Mouse (Mus musculus): ENCODE results near the gene Vezf1. TPM values are rescaled to one million over a fixed set of nuclear protein-coding genes. Genes with fewer than 3 reads are reported as not detected.
A peak's percentile ranks its signal among the peaks of the same experiment; 100 is the strongest.
"Not testable (repeated sequence)": the region's sequence is repeated elsewhere in the genome, so short reads cannot be mapped to it uniquely, and the experiment has no call there.

Gene Vezf1
- polyA plus RNA-seq, 1 experiment from 2014 or later = 69.3 TPM

- no peak overlapping the region for H3K4me2 ChIP-seq (ENCODE audit: low read depth, low read length)
- H3K27ac ChIP-seq (replicated peaks; ENCODE audit: low read depth, low read length) = no peak overlapping the region
- no peaks in the 10 kb centered on the region for H3K9me3 ChIP-seq (replicated peaks; ENCODE audit: control insufficient read depth, low read length)
- DNase-seq (ENCODE audit: low spot score) (no peak), ATAC-seq (replicated peaks; ENCODE audit: insufficient number of reproducible peaks, low FRiP score, low TSS enrichment, low read depth) (no peak)
- WGBS = 85% methylated on average over 10 of the region's 10 CpGs
- H3K4me1 ChIP-seq (ENCODE audit: control insufficient read depth, insufficient read depth, low read length) = no peaks in the 10 kb centered on the region
- H3K36me3 ChIP-seq (replicated peaks; ENCODE audit: control insufficient read depth, insufficient read depth, low read depth, low read length) = no peaks in the 10 kb centered on the region
- no peaks in the 10 kb centered on the region for H3K27me3 ChIP-seq (ENCODE audit: control insufficient read depth, insufficient read depth, low read length)
- H3K4me3 ChIP-seq (ENCODE audit: low read depth, low read length) = no peak overlapping the region
- no peak overlapping the region for H3K9ac ChIP-seq (replicated peaks; ENCODE audit: low read length)
Observed at GRCm38 (mm10) chr11:88036761-88037251, 31.3 kb upstream of the Vezf1 start.

GRCm38 (mm10) chr11:88037386-88037785 is 30.7 kb upstream of the Vezf1 start:
- H3K9me3 ChIP-seq (replicated peaks; ENCODE audit: control insufficient read depth, low read length) = no peaks in the 10 kb centered on the region
- ATAC-seq (replicated peaks; ENCODE audit: insufficient number of reproducible peaks, low FRiP score, low TSS enrichment, low read depth) (no peak), DNase-seq (ENCODE audit: low spot score) (no peak)
- H3K27ac ChIP-seq (replicated peaks; ENCODE audit: low read depth, low read length) = no peak overlapping the region
- WGBS = 80% methylated on average over 3 of the region's 3 CpGs
- H3K9ac ChIP-seq (replicated peaks; ENCODE audit: low read length) = no peak overlapping the region
- no peak overlapping the region for H3K4me2 ChIP-seq (ENCODE audit: low read depth, low read length)
- no peak overlapping the region for H3K4me3 ChIP-seq (ENCODE audit: low read depth, low read length)
- no peaks in the 10 kb centered on the region for H3K27me3 ChIP-seq (ENCODE audit: control insufficient read depth, insufficient read depth, low read length)
- H3K4me1 ChIP-seq (ENCODE audit: control insufficient read depth, insufficient read depth, low read length) = no peaks in the 10 kb centered on the region
- no peaks in the 10 kb centered on the region for H3K36me3 ChIP-seq (replicated peaks; ENCODE audit: control insufficient read depth, insufficient read depth, low read depth, low read length)

GRCm38 (mm10) chr11:88039066-88039465 is 29.0 kb upstream of the Vezf1 start:
- no peak for ATAC-seq (replicated peaks; ENCODE audit: insufficient number of reproducible peaks, low FRiP score, low TSS enrichment, low read depth)
- WGBS = 83% methylated on average over 1 of the region's 1 CpGs
- no peak for DNase-seq (ENCODE audit: low spot score)
- H3K9ac ChIP-seq (replicated peaks; ENCODE audit: low read length) = no peak overlapping the region
- H3K36me3 ChIP-seq (replicated peaks; ENCODE audit: control insufficient read depth, insufficient read depth, low read depth, low read length) = no peaks in the 10 kb centered on the region
- H3K9me3 ChIP-seq (replicated peaks; ENCODE audit: control insufficient read depth, low read length) = no peaks in the 10 kb centered on the region
- H3K4me3 ChIP-seq (ENCODE audit: low read depth, low read length) = no peak overlapping the region
- no peak overlapping the region for H3K4me2 ChIP-seq (ENCODE audit: low read depth, low read length)
- H3K27ac ChIP-seq (replicated peaks; ENCODE audit: low read depth, low read length) = no peak overlapping the region
- H3K27me3 ChIP-seq (ENCODE audit: control insufficient read depth, insufficient read depth, low read length) = no peaks in the 10 kb centered on the region
- H3K4me1 ChIP-seq (ENCODE audit: control insufficient read depth, insufficient read depth, low read length) = no peaks in the 10 kb centered on the region

- no peak for DNase-seq (ENCODE audit: low spot score)
- no peaks in the 10 kb centered on the region for H3K4me1 ChIP-seq (ENCODE audit: control insufficient read depth, insufficient read depth, low read length)
- H3K27ac ChIP-seq (replicated peaks; ENCODE audit: low read depth, low read length) = no peak overlapping the region
- H3K36me3 ChIP-seq (replicated peaks; ENCODE audit: control insufficient read depth, insufficient read depth, low read depth, low read length) = no peaks in the 10 kb centered on the region
- H3K9me3 ChIP-seq (replicated peaks; ENCODE audit: control insufficient read depth, low read length) = no peaks in the 10 kb centered on the region
- H3K9ac ChIP-seq (replicated peaks; ENCODE audit: low read length) = no peak overlapping the region
- H3K4me3 ChIP-seq (ENCODE audit: low read depth, low read length) = no peak overlapping the region
- ATAC-seq (replicated peaks; ENCODE audit: insufficient number of reproducible peaks, low FRiP score, low TSS enrichment, low read depth) = no peak
- no peaks in the 10 kb centered on the region for H3K27me3 ChIP-seq (ENCODE audit: control insufficient read depth, insufficient read depth, low read length)
- no peak overlapping the region for H3K4me2 ChIP-seq (ENCODE audit: low read depth, low read length)
Observed at GRCm38 (mm10) chr11:88044314-88044713, 23.8 kb upstream of the Vezf1 start.

- ATAC-seq (replicated peaks; ENCODE audit: insufficient number of reproducible peaks, low FRiP score, low TSS enrichment, low read depth); H3K4me3 ChIP-seq (ENCODE audit: low read depth, low read length); H3K4me2 ChIP-seq (ENCODE audit: low read depth, low read length); H3K36me3 ChIP-seq (replicated peaks; ENCODE audit: control insufficient read depth, insufficient read depth, low read depth, low read length); H3K9me3 ChIP-seq (replicated peaks; ENCODE audit: control insufficient read depth, low read length); H3K27me3 ChIP-seq (ENCODE audit: control insufficient read depth, insufficient read depth, low read length); H3K9ac ChIP-seq (replicated peaks; ENCODE audit: low read length); DNase-seq (ENCODE audit: low spot score); H3K27ac ChIP-seq (replicated peaks; ENCODE audit: low read depth, low read length); H3K4me1 ChIP-seq (ENCODE audit: control insufficient read depth, insufficient read depth, low read length): not testable (repeated sequence)
- WGBS = 97% methylated on average over 3 of the region's 3 CpGs
Observed at GRCm38 (mm10) chr11:88045159-88045558, 22.9 kb upstream of the Vezf1 start.

GRCm38 (mm10) chr11:88045878-88046277 is 22.2 kb upstream of the Vezf1 start:
- Histone ChIP-seq H3K27ac (replicated peaks; ENCODE audit: low read depth, low read length) (no peak overlapping the region), H3K36me3 (replicated peaks; ENCODE audit: control insufficient read depth, insufficient read depth, low read depth, low read length) (no peaks in the 10 kb centered on the region; the same call in 1 of the 2 replicates), H3K4me3 (ENCODE audit: low read depth, low read length) (peak overlapping the region; percentile 100; the same call in 1 of the 2 replicates), H3K4me1 (ENCODE audit: control insufficient read depth, insufficient read depth, low read length) (no peaks in the 10 kb centered on the region), H3K27me3 (ENCODE audit: control insufficient read depth, insufficient read depth, low read length) (no peaks in the 10 kb centered on the region), H3K4me2 (ENCODE audit: low read depth, low read length) (no peak overlapping the region), H3K9ac (replicated peaks; ENCODE audit: low read length) (no peak overlapping the region; the same call in 1 of the 2 replicates), H3K9me3 (replicated peaks; ENCODE audit: control insufficient read depth, low read length) (no peaks in the 10 kb centered on the region)
- ATAC-seq (replicated peaks; ENCODE audit: insufficient number of reproducible peaks, low FRiP score, low TSS enrichment, low read depth) (no peak), DNase-seq (ENCODE audit: low spot score) (no peak)
- WGBS = 88% methylated on average over 4 of the region's 4 CpGs

GRCm38 (mm10) chr11:88046323-88046937 is 21.6 kb upstream of the Vezf1 start:
- Histone ChIP-seq H3K4me2 (ENCODE audit: low read depth, low read length) (peak overlapping the region; percentile 29), H3K27ac (replicated peaks; ENCODE audit: low read depth, low read length) (no peak overlapping the region), H3K9me3 (replicated peaks; ENCODE audit: control insufficient read depth, low read length) (no peaks in the 10 kb centered on the region), H3K27me3 (ENCODE audit: control insufficient read depth, insufficient read depth, low read length) (no peaks in the 10 kb centered on the region), H3K4me3 (ENCODE audit: low read depth, low read length) (peak overlapping the region; percentile 100), H3K9ac (replicated peaks; ENCODE audit: low read length) (peak overlapping the region; percentile 100), H3K36me3 (replicated peaks; ENCODE audit: control insufficient read depth, insufficient read depth, low read depth, low read length) (no peaks in the 10 kb centered on the region; the same call in 1 of the 2 replicates), H3K4me1 (ENCODE audit: control insufficient read depth, insufficient read depth, low read length) (no peaks in the 10 kb centered on the region)
- DNase-seq (ENCODE audit: low spot score) (no peak), ATAC-seq (replicated peaks; ENCODE audit: insufficient number of reproducible peaks, low FRiP score, low TSS enrichment, low read depth) (no peak)
- WGBS = 63% methylated on average over 17 of the region's 17 CpGs

- Histone ChIP-seq H3K4me3 (ENCODE audit: low read depth, low read length) (peak within 1 kb of the TSS; percentile 100), H3K9me3 (replicated peaks; ENCODE audit: control insufficient read depth, low read length) (no peaks in the 10 kb centered on the region), H3K27ac (replicated peaks; ENCODE audit: low read depth, low read length) (peak within 1 kb of the TSS; percentile 100), H3K27me3 (ENCODE audit: control insufficient read depth, insufficient read depth, low read length) (no peaks in the 10 kb centered on the region), H3K4me2 (ENCODE audit: low read depth, low read length) (peak within 1 kb of the TSS; percentile 29), H3K4me1 (ENCODE audit: control insufficient read depth, insufficient read depth, low read length) (no peaks in the 10 kb centered on the region), H3K36me3 (replicated peaks; ENCODE audit: control insufficient read depth, insufficient read depth, low read depth, low read length) (no peaks in the 10 kb centered on the region; the same call in 1 of the 2 replicates), H3K9ac (replicated peaks; ENCODE audit: low read length) (peak within 1 kb of the TSS; percentile 100)
- DNase-seq (ENCODE audit: low spot score) (peak; percentile 100), ATAC-seq (replicated peaks; ENCODE audit: insufficient number of reproducible peaks, low FRiP score, low TSS enrichment, low read depth) (peak; percentile 92)
- under 1% methylated on average over 60 of the region's 60 CpGs for WGBS
Observed at GRCm38 (mm10) chr11:88046944-88047794, 20.9 kb upstream of the Vezf1 start, which contains the start of gene Srsf1. Srsf1 (plus strand) TSS chr11:88047373.
